Mouse (Mus musculus) embryonic fibroblast, embryonic 13.5 days (primary cell): Measurements from ENCODE around the gene Adora1.

Experiments
- CTCF ChIP-seq: IDR thresholded peaks from 2 replicates; pipeline ENCODE4 v1.5.1; 2011; ENCODE audit warnings: mild to moderate bottlenecking, control low read depth, low read length, moderate library complexity, borderline replicate concordance; ENCODE audit not compliant: insufficient read depth
- POLR2A ChIP-seq: IDR thresholded peaks from 2 replicates; pipeline ENCODE4 v1.6.1; 2011; ENCODE audit warnings: low read depth, mild to moderate bottlenecking, control low read depth, low read length, moderate library complexity

DNA sequence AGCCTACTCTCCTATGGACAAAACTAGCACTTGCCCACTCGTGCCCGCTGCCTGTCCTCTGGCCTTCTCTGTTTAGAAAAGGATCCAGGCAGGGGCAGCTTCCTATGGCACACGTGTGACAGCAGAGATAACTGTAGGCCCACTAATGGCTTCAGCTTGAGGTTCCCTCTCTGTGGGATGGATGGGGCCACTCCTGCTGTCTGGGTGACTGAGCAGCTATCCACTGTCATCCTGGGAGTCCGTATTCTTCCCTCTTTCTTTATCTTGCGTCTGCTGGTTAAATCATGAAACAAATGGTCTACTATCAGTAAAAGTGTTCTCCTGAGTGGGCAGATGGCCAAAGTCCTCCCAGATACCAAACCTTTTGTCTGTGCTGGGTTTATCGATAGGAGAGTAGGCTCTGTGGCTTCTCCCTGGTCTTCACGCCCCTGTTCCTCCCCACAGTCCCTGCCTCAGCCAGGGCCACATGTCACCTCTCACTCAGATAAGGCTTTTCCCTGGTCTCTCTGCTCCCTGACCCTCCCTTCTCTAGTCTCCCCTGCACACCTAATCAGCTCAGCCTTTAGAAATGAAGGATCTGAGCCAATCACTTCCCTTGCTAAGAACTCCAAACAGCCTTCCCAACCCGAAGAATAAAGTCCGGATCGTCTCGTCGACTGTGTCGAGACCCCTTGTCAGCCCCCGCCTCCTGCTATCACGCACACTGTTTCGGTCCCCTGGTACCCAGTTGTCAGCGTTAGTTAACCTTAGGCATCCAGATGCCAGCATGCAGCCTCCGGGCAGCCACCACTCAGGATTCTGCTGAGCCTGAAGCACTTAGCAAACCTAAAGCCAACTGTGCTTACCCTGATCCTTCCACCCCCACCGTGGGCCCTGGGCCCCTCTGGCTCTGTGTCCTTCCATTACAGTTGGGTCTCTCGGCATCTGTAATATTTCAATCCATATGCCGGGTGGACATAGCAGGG lies 82.3 kb downstream of the Adora1 start:
- TF ChIP-seq CTCF = no peak
- no peak for TF ChIP-seq POLR2A
